Mouse (Mus musculus) 416B (cell line): ENCODE results near the gene Zfp385c.

Experiments
- DNase-seq: peaks from one replicate; pipeline ENCODE4 v3.0.0; 2011; ENCODE audit warnings: low read depth

Gene Zfp385c

GRCm38 (mm10) chr11:100718462-100718861 is 26.2 kb upstream of the Zfp385c start:
- DNase-seq = no peak

- DNase-seq = no peak
Observed at GRCm38 (mm10) chr11:100716649-100717048, 24.4 kb upstream of the Zfp385c start.

- DNase-seq = no peak
Observed at GRCm38 (mm10) chr11:100714948-100715347, 22.7 kb upstream of the Zfp385c start.

GRCm38 (mm10) chr11:100714534-100714915 is 22.3 kb upstream of the Zfp385c start:
- peak; percentile 91 for DNase-seq

GRCm38 (mm10) chr11:100713735-100714533 is 21.7 kb upstream of the Zfp385c start, which contains the start of gene Hspb9:
Hspb9 (plus strand) TSS chr11:100713850.
- peak; percentile 89 for DNase-seq

GRCm38 (mm10) chr11:100713174-100713573 is 20.9 kb upstream of the Zfp385c start:
- DNase-seq = peak; percentile 17

GRCm38 (mm10) chr11:100711783-100712615 is 19.7 kb upstream of the Zfp385c start, which contains the start of gene Kat2a:
Kat2a (minus strand) TSS chr11:100712465.
- DNase-seq = peak; percentile 78

GRCm38 (mm10) chr11:100710977-100711376 is 18.7 kb upstream of the Zfp385c start:
- no peak for DNase-seq

- DNase-seq = no peak
Observed at GRCm38 (mm10) chr11:100710528-100710927, 18.3 kb upstream of the Zfp385c start.

GRCm38 (mm10) chr11:100709201-100709810 is 17.1 kb upstream of the Zfp385c start:
- DNase-seq = no peak

GRCm38 (mm10) chr11:100705095-100705747 is 13.0 kb upstream of the Zfp385c start:
- DNase-seq = no peak

- peak; percentile 81 for DNase-seq
Observed at GRCm38 (mm10) chr11:100703851-100704531, 11.7 kb upstream of the Zfp385c start, which contains the start of gene Dhx58. Dhx58 (minus strand) TSS chr11:100704271.

GRCm38 (mm10) chr11:100703366-100703765 is 11.1 kb upstream of the Zfp385c start:
- no peak for DNase-seq

- DNase-seq = peak; percentile 34
Observed at GRCm38 (mm10) chr11:100702906-100703305, 10.7 kb upstream of the Zfp385c start.

- DNase-seq = peak; percentile 93
Observed at GRCm38 (mm10) chr11:100702081-100702851, 10.0 kb upstream of the Zfp385c start.

- DNase-seq = peak; percentile 73
Observed at GRCm38 (mm10) chr11:100701301-100701700, 9.0 kb upstream of the Zfp385c start.

- no peak for DNase-seq
Observed at GRCm38 (mm10) chr11:100700710-100701109, 8.5 kb upstream of the Zfp385c start.

- no peak for DNase-seq
Observed at GRCm38 (mm10) chr11:100697921-100698320, 5.7 kb upstream of the Zfp385c start.

- DNase-seq = peak; percentile 66
Observed at GRCm38 (mm10) chr11:100694926-100695325, 2.7 kb upstream of the Zfp385c start.

GRCm38 (mm10) chr11:100693154-100693553 is 899 bp upstream of the Zfp385c start:
- no peak for DNase-seq
